ENCODE assay signal across 7 mouse cellular contexts in the genomic region with DNA sequence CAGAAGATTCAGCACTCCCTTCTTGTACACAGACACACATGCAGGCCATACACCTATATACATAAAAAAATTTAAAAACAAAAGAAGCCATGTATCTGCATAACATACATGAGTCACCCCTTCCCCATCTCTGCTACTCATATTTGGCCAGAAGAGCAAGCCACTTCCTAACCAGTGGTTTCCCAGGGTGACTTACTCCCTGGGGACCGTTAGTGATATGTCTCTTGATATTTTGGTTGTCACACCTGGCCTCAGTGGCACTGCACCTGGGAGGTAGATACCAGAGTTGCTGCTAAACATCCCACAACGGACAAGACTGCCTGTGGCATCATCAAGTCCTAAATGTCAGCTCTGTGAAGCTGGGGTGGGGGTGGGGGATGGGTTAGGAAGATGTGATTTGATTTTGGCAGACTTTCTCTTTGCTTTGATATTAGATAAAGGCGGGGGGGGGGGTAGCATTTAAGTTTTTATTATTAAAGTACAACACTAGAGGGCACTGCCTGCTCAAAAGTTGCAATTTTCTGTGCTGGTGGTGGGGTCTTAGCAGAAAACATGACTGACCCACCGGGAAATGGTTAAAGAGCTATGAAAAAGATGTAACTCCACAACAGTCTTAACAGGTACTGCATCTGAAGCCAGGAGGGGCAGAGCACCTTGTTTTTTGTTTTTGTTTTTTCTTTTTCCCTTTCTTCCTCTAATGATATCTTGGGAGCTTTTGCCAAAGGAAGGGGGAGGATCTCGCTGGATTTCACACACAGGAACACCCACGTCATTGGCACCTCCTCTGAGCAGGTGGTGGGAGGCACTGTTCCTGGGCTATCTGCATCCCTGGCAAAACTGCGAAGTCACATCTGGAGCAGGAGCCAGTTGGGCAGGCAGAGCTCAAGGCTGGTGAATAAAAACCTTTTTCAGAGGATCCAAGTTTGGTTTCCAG. TPM values are rescaled to one million over a fixed set of nuclear protein-coding genes. Genes with fewer than 3 reads are reported as not detected.
DNase-seq lines count a peak whose midpoint lies in the region; ATAC-seq and TF ChIP-seq lines count a peak whose summit lies in the region.

No protein-coding gene starts in this region.

- no peak for TF ChIP-seq POLR2A in lung, adult 2 months (IDR thresholded peaks at IDR 0.05; ENCODE audit: borderline replicate concordance, extremely low read depth, low read depth, low read length)

- peak; percentile 51 for ATAC-seq in embryonic facial prominence, embryonic 14.5 days (ENCODE audit: low read depth)
- ATAC-seq in intestine, embryonic 16.5 days = no peak
- ATAC-seq in midbrain, embryonic 16.5 days = no peak
- ATAC-seq in monocyte, adult 5-6 weeks (replicated peaks; ENCODE audit: insufficient number of reproducible peaks, low FRiP score, low TSS enrichment, poor library complexity, severe bottlenecking) = no peak

- H3K4me1 ChIP-seq in lung, adult 2 months (ENCODE audit: control insufficient read depth, insufficient read depth, low read length) = peaks cover 2% of the 10 kb centered on the region; the same call in 1 of the 2 replicates
- H3K4me1 ChIP-seq in embryonic facial prominence, embryonic 14.5 days (ENCODE audit: control insufficient read depth, insufficient read depth, low read length) = no peaks in the 10 kb centered on the region
- H3K4me1 ChIP-seq in intestine, embryonic 16.5 days (ENCODE audit: control insufficient read depth, insufficient read depth, low read length) = peaks cover 4% of the 10 kb centered on the region; the same call in 1 of the 2 replicates
- peaks cover 6% of the 10 kb centered on the region; the same call in 1 of the 2 replicates for H3K4me1 ChIP-seq in midbrain, embryonic 16.5 days (ENCODE audit: control insufficient read depth, insufficient read depth, low read length)

- no peaks in the 10 kb centered on the region for H3K9me3 ChIP-seq in embryonic facial prominence, embryonic 14.5 days (ENCODE audit: control insufficient read depth, low read length)
- no peaks in the 10 kb centered on the region for H3K9me3 ChIP-seq in intestine, embryonic 16.5 days (ENCODE audit: control insufficient read depth, low read length)
- H3K9me3 ChIP-seq in midbrain, embryonic 16.5 days (replicated peaks; ENCODE audit: control insufficient read depth, low read length, poor library complexity, severe bottlenecking) = no peaks in the 10 kb centered on the region

- peak; percentile 16 for DNase-seq in lung, adult 2 months
- no peak for DNase-seq in lung, postnatal 36 days
- DNase-seq in adipocyte (ENCODE audit: low spot score) = peak; percentile 30
- DNase-seq in embryonic facial prominence, embryonic 14.5 days (ENCODE audit: low spot score) = peak; percentile 67

- H3K27me3 ChIP-seq in embryonic facial prominence, embryonic 14.5 days (replicated peaks; ENCODE audit: control insufficient read depth, insufficient read depth, low read length) = no peaks in the 10 kb centered on the region
- no peaks in the 10 kb centered on the region for H3K27me3 ChIP-seq in intestine, embryonic 16.5 days (replicated peaks; ENCODE audit: control insufficient read depth, insufficient read depth, low read length)
- no peaks in the 10 kb centered on the region for H3K27me3 ChIP-seq in midbrain, embryonic 16.5 days (ENCODE audit: control insufficient read depth, insufficient read depth, low read depth, low read length)

- no peak overlapping the region for H3K27ac ChIP-seq in embryonic facial prominence, embryonic 14.5 days (replicated peaks; ENCODE audit: low read depth, low read length)
- no peak overlapping the region for H3K27ac ChIP-seq in intestine, embryonic 16.5 days (ENCODE audit: low read length)
- H3K27ac ChIP-seq in midbrain, embryonic 16.5 days (ENCODE audit: low read length) = no peak overlapping the region

- H3K4me2 ChIP-seq in embryonic facial prominence, embryonic 14.5 days (ENCODE audit: low read depth, low read length) = peak overlapping the region; percentile 19
- H3K4me2 ChIP-seq in intestine, embryonic 16.5 days (ENCODE audit: low read depth, low read length) = peak overlapping the region; percentile 30; the same call in 1 of the 2 replicates
- peak overlapping the region; percentile 45 for H3K4me2 ChIP-seq in midbrain, embryonic 16.5 days (ENCODE audit: low read length)

- TF ChIP-seq CTCF in lung, adult 2 months (IDR thresholded peaks at IDR 0.05; ENCODE audit: insufficient read depth, low read length) = 0 out of 2 replicates have a peak, but pooled peaks have one; percentile 19

- no peak overlapping the region for H3K4me3 ChIP-seq in lung, adult 2 months (replicated peaks; ENCODE audit: extremely low read depth, low read depth, low read length)
- no peak overlapping the region for H3K4me3 ChIP-seq in embryonic facial prominence, embryonic 14.5 days (ENCODE audit: low read depth, low read length)
- no peak overlapping the region for H3K4me3 ChIP-seq in intestine, embryonic 16.5 days (ENCODE audit: low read length)
- H3K4me3 ChIP-seq in midbrain, embryonic 16.5 days (ENCODE audit: low read depth, low read length) = peak overlapping the region; percentile 12; the same call in 1 of the 2 replicates

- H3K36me3 ChIP-seq in embryonic facial prominence, embryonic 14.5 days (ENCODE audit: control insufficient read depth, insufficient read depth, low read length) = no peaks in the 10 kb centered on the region
- H3K36me3 ChIP-seq in intestine, embryonic 16.5 days (ENCODE audit: control insufficient read depth, insufficient read depth, low read length) = no peaks in the 10 kb centered on the region
- H3K36me3 ChIP-seq in midbrain, embryonic 16.5 days (ENCODE audit: control insufficient read depth, insufficient read depth, low read length) = no peaks in the 10 kb centered on the region

- WGBS in lung, adult 2 months = 6% methylated on average over 7 of the region's 7 CpGs
- WGBS in embryonic facial prominence, embryonic 14.5 days = 6% methylated on average over 7 of the region's 7 CpGs
- 7% methylated on average over 7 of the region's 7 CpGs for WGBS in intestine, embryonic 16.5 days
- 7% methylated on average over 7 of the region's 7 CpGs for WGBS in midbrain, embryonic 16.5 days

- 0 out of 2 replicates have a peak overlapping the region, but pooled peaks have one; percentile 20 for H3K9ac ChIP-seq in embryonic facial prominence, embryonic 14.5 days (ENCODE audit: low read depth, low read length)
- H3K9ac ChIP-seq in intestine, embryonic 16.5 days (ENCODE audit: low read depth, low read length) = no peak overlapping the region
- peak overlapping the region; percentile 44; the same call in 1 of the 2 replicates for H3K9ac ChIP-seq in midbrain, embryonic 16.5 days (ENCODE audit: low read depth, low read length)

RNA-seq across cellular contexts. Expression of a gene that starts 30.0 kb away (rescaled TPM):
- polyA plus RNA-seq in lung, adult 2 months (2012; rRNA removed) = 55.7 and 82.7 TPM in 2 replicates
- polyA plus RNA-seq in embryonic facial prominence, embryonic 14.5 days (2014; fragmentation: Nextera tagmentation; extraction: Ambion mirVana) = 40.5 and 43.2 TPM in 2 replicates
- 17.3 and 17.7 TPM in 2 replicates for polyA plus RNA-seq in intestine, embryonic 16.5 days (2015; fragmentation: Nextera tagmentation; extraction: Ambion mirVana)
- polyA plus RNA-seq in midbrain, embryonic 16.5 days (2015; fragmentation: Nextera tagmentation; extraction: Ambion mirVana) = 46.1 and 54.6 TPM in 2 replicates
- 73.1 to 144 TPM (median 131 TPM) in 3 replicates for total RNA-seq in monocyte, adult 5-6 weeks (2017)

RNA-seq across cellular contexts. Expression of a gene that starts 36.7 kb away (rescaled TPM):
- polyA plus RNA-seq in lung, adult 2 months (2012; rRNA removed) = 11.4 and 17.4 TPM in 2 replicates
- polyA plus RNA-seq in embryonic facial prominence, embryonic 14.5 days (2014; fragmentation: Nextera tagmentation; extraction: Ambion mirVana) = 62.6 and 64.2 TPM in 2 replicates
- 140 and 150 TPM in 2 replicates for polyA plus RNA-seq in intestine, embryonic 16.5 days (2015; fragmentation: Nextera tagmentation; extraction: Ambion mirVana)
- 110 and 131 TPM in 2 replicates for polyA plus RNA-seq in midbrain, embryonic 16.5 days (2015; fragmentation: Nextera tagmentation; extraction: Ambion mirVana)
- 108 to 150 TPM (median 134 TPM) in 3 replicates for total RNA-seq in monocyte, adult 5-6 weeks (2017)
